Mouse (Mus musculus) adrenal gland, postnatal 4 days (tissue): Measurements from ENCODE around the gene Efna4. TPM values are rescaled to one million over a fixed set of nuclear protein-coding genes. Genes with fewer than 3 reads are reported as not detected.

Source experiments
- total RNA-seq, 2 experiments: library from RNA; stranded (reverse); gene quantifications; 2 replicates each; pipeline ENCODE4 v1.2.3; 2021

The Efna4 gene
- total RNA-seq, 2 experiments from 2014 or later: 3.3 to 6.1 TPM

Other genes starting within 250 kb of the Efna4 start
- 10 to 100 TPM; 21.9 to 27.4 TPM for gene Rusc1, start 244.7 kb downstream of the Efna4 start, total RNA-seq
- not detected for gene Gm43738, start 236.9 kb downstream of the Efna4 start, total RNA-seq
- 10 to 100 TPM; 79.4 to 85.0 TPM for gene Fdps, start 236.1 kb downstream of the Efna4 start, total RNA-seq
- gene Pklr, start 201.9 kb downstream of the Efna4 start, total RNA-seq: 10 to 100 TPM; 11.2 to 24.5 TPM
- gene Hcn3, start 177.8 kb downstream of the Efna4 start, total RNA-seq: 10 to 100 TPM; 15.0 to 17.8 TPM
- 100 to 1,000 TPM; 103 TPM for gene Clk2, start 173.2 kb downstream of the Efna4 start, total RNA-seq
- gene Scamp3, start 160.6 kb downstream of the Efna4 start, total RNA-seq: 100 to 1,000 TPM; 114 to 122 TPM
- 10 to 100 TPM; 27.2 to 34.1 TPM for gene Fam189b, start 154.9 kb downstream of the Efna4 start, total RNA-seq
- gene Gba, start 135.1 kb downstream of the Efna4 start, total RNA-seq: 10 to 100 TPM; 60.8 to 61.2 TPM
- gene Thbs3, start 122.8 kb downstream of the Efna4 start, total RNA-seq: 10 to 100 TPM; 31.1 to 36.7 TPM
- gene Mtx1, start 110.9 kb downstream of the Efna4 start, total RNA-seq: 100 to 1,000 TPM; 179 to 182 TPM
- gene Muc1, start 109.0 kb downstream of the Efna4 start, total RNA-seq: 1 to 10 TPM; 1.2 to 8.9 TPM
- 100 to 1,000 TPM; 120 to 130 TPM for gene Krtcap2, start 92.1 kb downstream of the Efna4 start, total RNA-seq
- 1 to 10 TPM; 3.4 to 4.9 TPM for gene Trim46, start 91.7 kb downstream of the Efna4 start, total RNA-seq
- gene Dpm3, start 78.7 kb downstream of the Efna4 start, total RNA-seq: 100 to 1,000 TPM; 108 TPM
- 10 to 100 TPM; 62.4 to 63.1 TPM for gene Slc50a1, start 67.5 kb downstream of the Efna4 start, total RNA-seq
- 10 to 100 TPM; 32.1 to 35.2 TPM for gene Efna1, start 56.9 kb downstream of the Efna4 start, total RNA-seq
- gene Efna3, start 15.1 kb downstream of the Efna4 start, total RNA-seq: 1 to 10 TPM in 1 of 2 experiments, under 1 TPM in 1; 0.84 to 1.6 TPM
- gene Adam15, start 12.0 kb upstream of the Efna4 start, total RNA-seq: 10 to 100 TPM; 60.7 to 74.6 TPM
- gene Dcst2, start 23.9 kb upstream of the Efna4 start, total RNA-seq: under 1 TPM; 0.25 to 0.48 TPM
- gene Dcst1, start 27.2 kb upstream of the Efna4 start, total RNA-seq: 1 to 10 TPM in 1 of 2 experiments, under 1 TPM in 1; 0.81 to 1.2 TPM
- 10 to 100 TPM; 41.8 to 47.2 TPM for gene Zbtb7b, start 56.7 kb upstream of the Efna4 start, total RNA-seq
- gene Lenep, start 64.8 kb upstream of the Efna4 start, total RNA-seq: not detected
- gene Flad1, start 73.8 kb upstream of the Efna4 start, total RNA-seq: 10 to 100 TPM; 30.9 to 36.8 TPM
- gene Cks1b, start 80.4 kb upstream of the Efna4 start, total RNA-seq: 10 to 100 TPM; 64.2 to 66.3 TPM
- gene Shc1, start 80.4 kb upstream of the Efna4 start, total RNA-seq: 100 to 1,000 TPM; 142 to 145 TPM
- 10 to 100 TPM; 43.0 to 44.3 TPM for gene Pygo2, start 92.2 kb upstream of the Efna4 start, total RNA-seq
- gene Pbxip1, start 98.7 kb upstream of the Efna4 start, total RNA-seq: 10 to 100 TPM; 58.7 to 58.8 TPM
- gene Pmvk, start 116.5 kb upstream of the Efna4 start, total RNA-seq: 10 to 100 TPM; 14.9 to 17.3 TPM
- gene Kcnn3, start 182.1 kb upstream of the Efna4 start, total RNA-seq: 1 to 10 TPM; 6.6 to 7.2 TPM